Mouse (Mus musculus): Measurements from ENCODE around the gene N4bp2. TPM values are rescaled to one million over a fixed set of nuclear protein-coding genes. Genes with fewer than 3 reads are reported as not detected.
"Not testable (repeated sequence)": the region's sequence is repeated elsewhere in the genome, so short reads cannot be mapped to it uniquely, and the experiment has no call there.

N4bp2 gene
- polyA plus RNA-seq (2011; ENCODE audit: insufficient read length, low read depth, missing spikeins) = 13.6 and 15.4 TPM in 2 replicates

DNA sequence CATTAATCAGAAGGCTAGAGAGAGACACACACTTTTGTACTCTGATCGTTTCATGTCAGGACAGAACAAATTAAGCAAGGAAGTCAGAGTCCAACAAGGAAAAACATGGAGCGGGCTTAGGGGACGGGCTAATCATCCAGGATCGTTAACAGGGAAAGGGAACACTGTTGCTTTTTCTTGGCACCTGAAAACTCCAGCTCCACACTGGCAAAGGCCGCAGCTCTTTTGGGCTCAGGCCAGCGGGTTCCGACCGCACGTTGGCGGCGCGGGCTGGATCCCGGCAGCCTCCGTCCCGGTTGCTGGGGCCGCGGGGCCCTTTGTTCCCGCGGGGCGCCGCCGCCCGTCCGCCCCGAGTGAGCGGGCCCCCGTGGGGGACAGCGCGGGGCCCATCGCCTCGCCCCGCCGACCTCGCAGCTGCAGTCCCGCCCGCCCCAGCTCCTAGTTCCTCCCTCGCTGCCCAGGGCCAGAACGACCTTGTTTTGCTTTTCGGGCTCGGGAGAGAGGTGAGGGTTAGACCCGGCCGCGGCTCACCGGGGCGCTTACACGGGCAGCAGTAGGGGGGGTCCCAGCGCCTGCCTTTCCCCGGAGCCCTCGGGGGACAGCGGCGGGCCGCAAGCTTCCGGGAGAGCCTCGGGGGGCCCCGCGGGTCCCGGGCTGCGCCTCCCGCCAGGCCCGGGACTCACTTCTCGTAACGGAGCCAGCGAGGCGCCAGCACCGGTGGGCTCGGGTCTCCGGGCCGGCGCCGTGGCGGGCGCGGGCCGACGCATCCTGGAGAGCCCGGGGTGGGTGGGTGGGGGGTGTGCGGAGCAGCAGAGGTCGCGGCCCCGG lies at the start of gene N4bp2:
N4bp2 (plus strand) TSS at position 434 of the 828 bp plus-strand sequence.
- peak; percentile 53 for TF ChIP-seq POLR2A (IDR thresholded peaks at IDR 0.05; ENCODE audit: low read depth, low read length)
- TF ChIP-seq CTCF (IDR thresholded peaks at IDR 0.05; ENCODE audit: borderline replicate concordance, insufficient read depth, low read length) = no peak
- peak within 1 kb of the TSS; percentile 99 for H3K27ac ChIP-seq (ENCODE audit: insufficient read depth, low read length)

GRCm38 (mm10) chr5:65715084-65715483 lies 48.2 kb upstream of the N4bp2 start:
- no peaks in the 10 kb centered on the region for H3K4me1 ChIP-seq (ENCODE audit: control insufficient read depth, insufficient read depth, low read length)
- TF ChIP-seq POLR2A (IDR thresholded peaks at IDR 0.05; ENCODE audit: low read depth, low read length) = no peak
- TF ChIP-seq CTCF (IDR thresholded peaks at IDR 0.05; ENCODE audit: borderline replicate concordance, insufficient read depth, low read length) = no peak
- no peak overlapping the region for H3K27ac ChIP-seq (ENCODE audit: insufficient read depth, low read length)
- no peak overlapping the region for H3K4me3 ChIP-seq (ENCODE audit: insufficient read depth, low read length)

More for the DNA sequence above, at the start of gene N4bp2:
- Histone ChIP-seq H3K4me1 (ENCODE audit: control insufficient read depth, insufficient read depth, low read length) (no peaks in the 10 kb centered on the region), H3K4me3 (ENCODE audit: insufficient read depth, low read length) (peak within 1 kb of the TSS; percentile 65)

DNA sequence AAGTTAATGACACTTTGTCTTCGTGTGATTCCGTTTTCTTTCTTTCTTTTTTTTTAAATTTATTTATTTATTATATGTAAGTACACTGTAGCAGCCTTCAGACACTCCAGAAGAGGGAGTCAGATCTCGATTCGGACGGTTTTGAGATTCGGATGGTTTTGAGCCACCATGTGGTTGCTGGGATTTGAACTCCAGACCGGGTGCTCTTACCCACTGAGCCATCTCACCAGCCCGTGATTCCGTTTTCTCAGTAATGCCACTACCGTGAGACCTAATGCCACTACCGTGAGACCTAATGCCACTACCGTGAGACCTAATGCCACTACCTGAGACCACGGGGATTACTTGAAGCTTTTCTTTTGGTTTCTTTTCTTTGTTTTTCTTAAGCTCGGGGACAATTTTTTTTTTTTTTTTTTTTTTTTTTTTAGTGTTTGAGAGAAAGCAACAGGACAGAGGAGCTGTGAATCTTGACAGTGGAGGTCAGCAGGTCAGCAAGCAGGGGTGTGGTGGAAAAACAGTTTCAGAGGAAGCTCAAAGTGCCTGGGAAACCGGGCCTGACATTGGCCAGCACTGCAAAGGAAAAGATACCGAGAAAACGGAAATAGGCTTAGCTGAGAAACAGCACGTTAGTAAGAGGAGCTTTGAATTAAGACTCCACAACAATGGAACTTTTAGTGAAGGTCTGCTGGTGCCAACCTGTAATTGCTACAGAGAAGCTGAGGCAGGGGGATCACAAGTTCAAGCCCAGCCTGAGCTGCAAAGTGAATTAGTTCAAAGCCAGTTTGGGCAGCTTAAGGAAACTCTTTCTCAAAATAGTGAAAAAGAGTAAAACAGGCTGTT lies 46.0 kb upstream of the N4bp2 start:
- H3K4me1 ChIP-seq (ENCODE audit: control insufficient read depth, insufficient read depth, low read length) = no peaks in the 10 kb centered on the region
- H3K4me3 ChIP-seq (ENCODE audit: insufficient read depth, low read length) = no peak overlapping the region
- no peak overlapping the region for H3K27ac ChIP-seq (ENCODE audit: insufficient read depth, low read length)
- TF ChIP-seq CTCF (IDR thresholded peaks at IDR 0.05; ENCODE audit: borderline replicate concordance, insufficient read depth, low read length) (no peak), POLR2A (IDR thresholded peaks at IDR 0.05; ENCODE audit: low read depth, low read length) (no peak)

DNA sequence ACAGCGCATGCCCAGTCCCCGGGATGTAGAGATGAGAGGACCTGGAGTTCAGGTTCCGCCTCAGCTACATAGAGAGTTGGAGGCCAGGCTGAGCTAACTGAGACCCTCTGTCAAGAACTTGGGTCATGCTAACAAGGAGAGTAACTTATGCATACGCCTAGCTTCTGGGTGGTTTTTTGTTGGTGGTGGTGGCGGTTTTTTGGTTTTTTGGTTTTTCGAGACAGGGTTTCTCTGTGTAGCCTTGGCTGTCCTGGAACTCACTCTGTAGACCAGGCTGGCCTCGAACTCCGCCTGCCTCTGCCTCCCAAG lies 45.5 kb upstream of the N4bp2 start:
- H3K27ac ChIP-seq (ENCODE audit: insufficient read depth, low read length); H3K4me1 ChIP-seq (ENCODE audit: control insufficient read depth, insufficient read depth, low read length); H3K4me3 ChIP-seq (ENCODE audit: insufficient read depth, low read length): not testable (repeated sequence)

DNA sequence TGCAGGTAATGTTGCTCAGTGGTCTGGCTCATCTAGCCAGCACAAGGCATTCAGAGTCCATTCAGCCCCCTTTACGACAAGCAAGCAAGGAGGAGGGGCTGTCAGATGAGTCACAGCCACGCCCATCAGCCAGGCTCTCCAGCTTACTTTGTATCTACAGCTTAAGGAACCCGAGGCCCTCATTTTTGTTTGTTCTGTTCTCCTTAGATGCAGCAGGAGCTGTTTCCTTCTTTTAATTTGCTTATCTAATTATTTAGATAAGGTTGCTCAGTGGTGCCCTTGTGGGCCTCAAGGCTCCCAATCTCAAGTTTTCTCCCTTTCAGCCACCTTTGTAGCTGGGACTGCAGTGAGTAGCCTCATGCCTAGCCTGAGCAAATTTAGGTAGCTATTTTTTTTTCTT lies 45.0 kb upstream of the N4bp2 start:
- TF ChIP-seq CTCF (IDR thresholded peaks at IDR 0.05; ENCODE audit: borderline replicate concordance, insufficient read depth, low read length) (no peak), POLR2A (IDR thresholded peaks at IDR 0.05; ENCODE audit: low read depth, low read length) (no peak)
- H3K4me3 ChIP-seq (ENCODE audit: insufficient read depth, low read length) = no peak overlapping the region
- no peak overlapping the region for H3K27ac ChIP-seq (ENCODE audit: insufficient read depth, low read length)
- no peaks in the 10 kb centered on the region for H3K4me1 ChIP-seq (ENCODE audit: control insufficient read depth, insufficient read depth, low read length)

DNA sequence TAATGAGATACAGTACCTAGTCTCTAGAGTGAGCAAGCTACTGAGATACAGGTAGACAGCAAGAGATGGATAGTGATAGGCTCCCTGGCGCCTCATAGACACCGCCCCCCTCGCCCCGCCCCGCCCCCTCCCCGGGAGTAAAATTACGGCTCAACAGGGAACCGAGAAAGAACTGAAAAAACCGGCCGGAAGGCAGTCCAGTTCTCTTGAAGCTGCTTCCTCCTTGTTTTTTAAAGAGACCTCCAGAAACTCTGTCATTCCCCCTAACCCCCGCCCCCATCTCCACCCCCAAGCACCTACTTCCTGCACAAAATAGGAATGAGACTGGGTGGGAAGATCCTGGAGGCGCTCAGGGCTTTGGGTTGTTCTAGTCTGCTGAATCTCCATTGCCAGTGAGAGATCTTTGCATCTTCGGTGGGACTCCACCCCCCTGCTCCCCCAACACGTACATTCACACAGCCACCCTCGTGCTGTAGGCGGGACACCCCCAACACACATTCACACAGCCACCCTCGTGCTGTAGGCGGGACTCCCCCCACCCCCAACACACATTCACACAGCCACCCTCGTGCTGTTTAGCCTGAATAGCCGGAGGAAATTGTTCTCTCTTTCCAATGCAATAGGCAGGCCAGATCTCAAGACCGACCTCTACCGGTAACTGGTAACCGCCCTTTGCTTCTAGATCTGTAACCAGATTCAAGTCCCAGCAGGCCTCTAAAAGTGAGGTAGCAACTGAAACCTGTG lies 38.8 kb upstream of the N4bp2 start:
- Histone ChIP-seq H3K4me3 (ENCODE audit: insufficient read depth, low read length) (peak overlapping the region; percentile 23), H3K27ac (ENCODE audit: insufficient read depth, low read length) (peak overlapping the region; percentile 62), H3K4me1 (ENCODE audit: control insufficient read depth, insufficient read depth, low read length) (no peaks in the 10 kb centered on the region)
- TF ChIP-seq POLR2A (IDR thresholded peaks at IDR 0.05; ENCODE audit: low read depth, low read length) (peak; percentile 39; the same call in 1 of the 2 replicates), CTCF (IDR thresholded peaks at IDR 0.05; ENCODE audit: borderline replicate concordance, insufficient read depth, low read length) (no peak)

DNA sequence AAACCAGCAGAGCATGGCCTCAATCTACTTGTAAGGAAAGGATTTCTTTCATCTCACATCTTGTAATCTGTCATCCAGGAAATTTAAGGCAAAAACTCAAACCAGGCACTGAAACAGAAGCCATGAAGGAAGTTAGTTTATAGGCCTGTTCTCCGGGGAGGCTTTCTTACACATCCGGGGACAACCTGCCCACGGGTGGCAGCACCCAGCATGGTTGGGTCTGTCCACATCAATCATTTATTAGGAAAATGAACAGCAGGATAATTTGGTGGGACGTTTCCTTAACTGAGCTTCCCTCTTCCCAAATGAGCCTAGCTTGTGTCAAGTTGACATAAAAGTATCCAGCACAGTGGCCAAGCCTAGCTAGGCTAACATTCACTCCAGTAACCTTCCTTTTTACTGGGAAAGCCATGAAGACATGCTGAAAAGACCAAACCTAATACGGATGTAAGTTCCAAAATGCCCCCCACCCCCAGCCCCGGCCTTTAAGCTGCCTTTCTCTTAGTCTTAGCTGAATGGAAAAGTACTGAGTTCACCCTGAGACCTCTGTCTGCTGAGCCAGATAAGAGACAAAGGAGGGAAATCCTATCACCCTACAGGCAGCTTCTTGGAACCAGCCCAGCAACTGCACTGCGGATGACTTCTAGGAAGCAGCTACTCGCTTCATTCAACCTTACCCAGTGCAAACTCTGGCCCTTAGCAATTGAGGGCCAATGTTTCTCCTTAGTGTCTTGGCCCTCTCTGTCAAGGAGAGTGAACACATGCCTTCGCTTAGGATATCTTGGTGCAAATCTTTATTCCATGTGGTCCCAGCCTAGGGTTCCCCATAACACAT lies 31.9 kb upstream of the N4bp2 start:
- TF ChIP-seq POLR2A (IDR thresholded peaks at IDR 0.05; ENCODE audit: low read depth, low read length) = no peak
- TF ChIP-seq CTCF (IDR thresholded peaks at IDR 0.05; ENCODE audit: borderline replicate concordance, insufficient read depth, low read length) = no peak
- H3K4me3 ChIP-seq (ENCODE audit: insufficient read depth, low read length) = no peak overlapping the region
- no peak overlapping the region for H3K27ac ChIP-seq (ENCODE audit: insufficient read depth, low read length)
- H3K4me1 ChIP-seq (ENCODE audit: control insufficient read depth, insufficient read depth, low read length) = no peaks in the 10 kb centered on the region

DNA sequence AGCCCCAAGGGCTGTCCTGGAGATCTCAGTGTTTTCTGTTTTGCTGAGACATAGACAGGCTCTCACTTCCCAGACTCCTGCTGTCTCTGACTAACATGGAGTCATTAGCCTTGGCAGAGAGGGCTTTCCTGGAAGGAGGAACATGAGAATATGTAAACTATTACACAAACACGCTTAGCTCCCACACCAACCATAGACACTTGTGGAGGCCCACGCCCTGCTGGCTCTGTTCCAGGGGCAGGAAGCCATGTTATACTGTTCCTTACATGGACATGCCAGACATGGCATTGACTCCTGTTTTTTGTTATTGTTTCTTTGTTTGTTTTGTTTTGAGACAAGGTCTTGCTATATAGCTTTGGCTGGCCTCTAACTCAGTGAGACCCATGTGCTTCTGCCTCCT lies 27.7 kb upstream of the N4bp2 start:
- Histone ChIP-seq H3K27ac (ENCODE audit: insufficient read depth, low read length) (no peak overlapping the region), H3K4me1 (ENCODE audit: control insufficient read depth, insufficient read depth, low read length) (no peaks in the 10 kb centered on the region), H3K4me3 (ENCODE audit: insufficient read depth, low read length) (no peak overlapping the region)
- no peak for TF ChIP-seq CTCF (IDR thresholded peaks at IDR 0.05; ENCODE audit: borderline replicate concordance, insufficient read depth, low read length)
- TF ChIP-seq POLR2A (IDR thresholded peaks at IDR 0.05; ENCODE audit: low read depth, low read length) = no peak

- Histone ChIP-seq H3K27ac (ENCODE audit: insufficient read depth, low read length) (no peak overlapping the region), H3K4me3 (ENCODE audit: insufficient read depth, low read length) (no peak overlapping the region), H3K4me1 (ENCODE audit: control insufficient read depth, insufficient read depth, low read length) (no peaks in the 10 kb centered on the region)
- TF ChIP-seq POLR2A (IDR thresholded peaks at IDR 0.05; ENCODE audit: low read depth, low read length) (no peak), CTCF (IDR thresholded peaks at IDR 0.05; ENCODE audit: borderline replicate concordance, insufficient read depth, low read length) (no peak)
Measured at GRCm38 (mm10) chr5:65739366-65739765, 24.0 kb upstream of the N4bp2 start.

All from embryonic fibroblast, embryonic 13.5 days (primary cell).